Mouse (Mus musculus) induced T-regulatory cell, adult 2 months (primary cell): ENCODE measurements around the gene Pigl.

ENCODE experiments used
- DNase-seq: peaks from one replicate; pipeline ENCODE4 v3.0.0-alpha.2; 2012; ENCODE audit warnings: low read depth

The Pigl gene

GRCm38 (mm10) chr11:62513311-62513710 lies 55.1 kb downstream of the Pigl start:
- no peak for DNase-seq

DNA sequence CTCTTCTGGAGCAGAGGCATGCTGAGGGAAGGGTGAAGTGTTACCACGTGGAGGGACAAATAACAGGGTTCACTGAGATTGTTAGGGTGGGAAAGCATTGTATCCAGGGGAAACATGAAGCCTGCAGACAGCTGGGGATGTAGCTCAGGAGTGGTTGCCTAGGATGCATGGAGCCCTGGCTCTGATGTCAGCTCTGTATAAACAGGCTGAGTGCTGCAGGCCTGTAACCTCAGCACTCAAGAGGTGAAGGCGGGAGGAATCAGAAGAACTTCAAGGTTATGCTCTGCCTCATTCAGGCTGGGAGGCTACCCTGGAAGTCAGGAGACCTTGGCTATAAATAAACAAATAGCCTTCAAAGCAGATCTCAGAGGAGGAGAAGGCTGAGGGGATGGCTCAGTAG lies 60.7 kb downstream of the Pigl start:
- no peak for DNase-seq

GRCm38 (mm10) chr11:62522283-62522682 lies 64.0 kb downstream of the Pigl start:
- DNase-seq, result no peak

- DNase-seq, result no peak
Measured at GRCm38 (mm10) chr11:62537089-62537488, 78.8 kb downstream of the Pigl start.

DNA sequence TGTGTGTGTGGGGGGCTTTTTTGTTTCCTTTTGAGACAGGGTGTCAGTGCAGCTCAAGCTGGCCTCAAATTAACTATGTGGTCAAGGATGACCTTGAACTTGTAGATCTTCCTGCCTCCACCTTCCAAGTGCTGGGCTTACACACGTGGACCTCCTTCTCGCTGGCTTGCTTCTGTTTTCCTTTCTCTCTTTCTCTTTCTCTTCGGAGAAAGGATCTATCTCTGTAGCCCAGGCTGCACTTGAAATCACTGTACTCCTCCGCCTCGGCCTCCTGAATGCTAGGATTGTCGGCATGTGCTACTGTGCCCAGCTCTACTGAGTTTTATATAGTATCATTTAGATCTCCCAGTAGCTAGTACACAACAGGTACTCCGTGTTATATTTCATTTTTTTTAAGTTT lies 79.3 kb downstream of the Pigl start:
- DNase-seq, result peak; percentile 22

- DNase-seq, result peak; percentile 58
Measured at GRCm38 (mm10) chr11:62538321-62539088, 80.2 kb downstream of the Pigl start.

GRCm38 (mm10) chr11:62539089-62539890 lies 81.0 kb downstream of the Pigl start, which contains the start of gene Cenpv:
Cenpv (minus strand) TSS chr11:62539261.
- peak; percentile 78 for DNase-seq

GRCm38 (mm10) chr11:62540167-62540566 lies 81.9 kb downstream of the Pigl start:
- peak; percentile 12 for DNase-seq

GRCm38 (mm10) chr11:62540969-62541368 lies 82.7 kb downstream of the Pigl start:
- DNase-seq, result no peak

- DNase-seq, result no peak
Measured at GRCm38 (mm10) chr11:62541581-62541980, 83.3 kb downstream of the Pigl start.

- peak; percentile 21 for DNase-seq
Measured at GRCm38 (mm10) chr11:62543991-62544390, 85.7 kb downstream of the Pigl start.

DNA sequence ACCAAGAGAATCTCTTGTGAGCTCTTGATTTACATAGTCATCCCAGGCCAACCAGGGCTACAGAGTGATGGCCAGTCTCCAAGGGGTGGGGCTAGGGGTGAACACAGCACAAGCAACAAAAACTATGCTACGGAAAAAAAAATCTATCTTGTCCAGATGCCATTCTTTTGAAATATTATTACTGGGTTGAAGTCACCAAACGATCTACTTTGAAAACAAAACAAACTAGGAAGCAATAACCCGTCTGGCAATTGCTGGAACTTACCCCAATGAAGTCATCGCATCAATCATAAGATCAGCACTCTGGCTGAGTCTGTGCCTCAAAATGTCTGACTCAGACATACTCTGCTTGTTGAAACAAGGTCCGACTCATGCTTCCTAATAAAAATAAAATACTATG lies 91.5 kb downstream of the Pigl start:
- peak; percentile 73 for DNase-seq

GRCm38 (mm10) chr11:62550227-62550685 lies 92.0 kb downstream of the Pigl start:
- peak; percentile 80 for DNase-seq

GRCm38 (mm10) chr11:62550727-62551225 lies 92.5 kb downstream of the Pigl start, which contains the start of gene Ubb:
Ubb (plus strand) TSS chr11:62551171.
- DNase-seq, result peak; percentile 100

DNA sequence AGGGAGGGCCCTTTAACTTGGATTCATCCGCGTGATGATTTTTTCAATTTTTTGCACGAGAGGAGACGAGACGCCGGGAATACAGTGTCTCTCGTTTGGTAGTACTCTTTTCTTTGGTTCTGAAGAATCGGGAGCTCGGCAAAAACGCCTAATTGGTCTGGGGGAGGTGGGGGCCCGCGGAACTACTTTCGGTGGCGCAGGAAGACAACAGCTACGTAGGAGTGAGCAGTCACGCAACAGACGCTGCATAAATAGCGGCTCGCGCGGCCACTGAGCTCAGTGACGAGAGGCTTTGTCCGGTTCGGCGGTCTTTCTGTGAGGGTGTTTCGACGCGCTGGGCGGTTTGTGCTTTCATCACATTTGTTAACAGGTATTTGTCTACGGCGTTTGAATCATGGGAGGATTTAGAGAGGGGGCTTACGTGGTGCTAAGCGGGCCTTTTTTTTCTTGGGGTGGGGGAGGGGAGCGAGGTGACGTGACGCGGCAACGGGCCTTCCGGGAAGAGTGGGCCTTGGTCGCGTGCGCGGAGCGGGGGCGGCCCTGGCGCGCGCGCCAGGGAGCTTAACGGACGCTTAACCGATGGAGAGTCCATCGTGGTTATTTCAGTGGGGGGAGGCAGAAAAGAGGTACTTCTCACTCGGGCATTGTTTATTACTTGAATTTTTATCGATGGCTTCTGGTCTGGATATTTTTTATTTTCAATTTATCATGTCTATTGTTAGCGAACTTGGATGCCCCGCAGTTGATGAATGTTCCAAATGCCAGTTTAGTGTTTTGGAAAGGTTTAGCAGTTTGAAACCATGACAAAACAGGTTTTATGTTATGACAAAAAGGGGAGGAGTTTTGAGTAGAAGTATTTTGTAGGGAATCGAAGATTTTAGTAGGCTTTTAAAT lies 93.2 kb downstream of the Pigl start:
- peak; percentile 96 for DNase-seq

- DNase-seq, result peak; percentile 43
Measured at GRCm38 (mm10) chr11:62553186-62553585, 94.9 kb downstream of the Pigl start.

GRCm38 (mm10) chr11:62553633-62554032 lies 95.4 kb downstream of the Pigl start:
- no peak for DNase-seq

DNA sequence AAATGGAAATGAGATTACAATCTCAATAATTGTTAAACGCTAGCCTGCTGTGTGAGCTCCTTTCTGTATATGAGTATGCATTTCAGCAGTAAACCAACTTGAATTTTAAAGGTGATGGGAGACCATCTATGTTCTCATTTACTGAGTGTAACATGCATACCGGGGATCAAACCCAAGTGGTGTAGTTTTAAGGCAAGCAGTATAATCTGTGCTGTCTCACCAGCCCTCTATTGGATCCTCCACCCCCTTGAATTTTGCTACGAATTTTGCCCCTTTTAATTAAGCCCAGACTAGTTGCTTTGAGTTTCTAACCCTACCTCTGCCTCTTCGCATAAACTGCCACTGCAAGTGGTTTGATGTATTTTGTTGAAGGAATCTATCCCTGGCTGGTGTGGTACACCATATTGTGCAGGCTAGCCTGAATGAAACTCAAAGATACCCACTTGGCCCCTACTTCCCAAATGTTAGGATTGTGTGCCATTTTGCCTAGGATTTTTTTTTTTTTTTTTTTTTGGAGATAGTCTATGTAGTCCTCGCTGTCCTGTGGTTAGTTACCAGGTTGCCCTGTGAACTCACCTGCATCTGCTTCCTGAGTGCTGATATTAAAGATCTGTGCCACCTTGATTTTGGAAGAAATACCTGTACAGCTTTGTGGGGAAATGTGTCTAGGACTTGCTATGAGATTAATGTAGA lies 96.0 kb downstream of the Pigl start:
- DNase-seq, result peak; percentile 49

DNA sequence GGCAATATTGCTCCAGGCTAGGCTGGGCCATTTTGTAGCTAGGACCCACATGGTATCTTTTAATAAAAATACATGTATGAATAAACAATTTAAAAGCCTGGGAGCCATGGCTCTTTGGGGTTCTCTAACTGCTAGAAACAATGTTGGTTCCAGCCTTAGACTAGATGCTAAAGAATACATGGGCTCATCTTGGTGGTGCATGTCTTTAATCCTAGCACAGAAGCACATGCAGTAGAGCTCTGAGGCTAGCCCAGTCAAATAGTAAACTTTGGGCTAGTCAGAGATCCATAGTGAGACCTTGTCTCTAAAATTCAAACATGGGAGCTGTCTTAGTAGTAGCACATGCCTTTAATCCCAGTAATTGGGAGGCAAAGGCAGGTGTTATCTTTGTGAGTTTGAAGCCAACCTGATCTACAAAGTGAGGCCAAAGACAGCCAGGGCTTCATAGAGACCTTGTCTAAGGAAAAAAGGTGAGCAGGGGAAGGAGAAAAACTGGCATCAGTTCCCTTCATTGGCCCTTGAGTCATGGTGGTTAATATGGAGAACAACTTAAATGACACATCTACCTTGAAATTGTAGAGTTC lies 96.8 kb downstream of the Pigl start:
- DNase-seq, result peak; percentile 41

GRCm38 (mm10) chr11:62555896-62556412 lies 97.7 kb downstream of the Pigl start:
- no peak for DNase-seq
